Mouse (Mus musculus): Measurements from ENCODE around the gene Cdkn2a.

- no peak for TF ChIP-seq CTCF (IDR thresholded peaks at IDR 0.05; ENCODE audit: borderline replicate concordance, control insufficient read depth, extremely low read depth, insufficient read depth, low read length, poor library complexity)
- TF ChIP-seq POLR2A (IDR thresholded peaks at IDR 0.05; ENCODE audit: control insufficient read depth, extremely low read depth, insufficient read depth, low read length, poor library complexity) = no peak
Observed at GRCm38 (mm10) chr4:89257768-89258167, 36.7 kb downstream of the Cdkn2a start.
